Mouse (Mus musculus): ENCODE data around the gene Vmp1.

DNA sequence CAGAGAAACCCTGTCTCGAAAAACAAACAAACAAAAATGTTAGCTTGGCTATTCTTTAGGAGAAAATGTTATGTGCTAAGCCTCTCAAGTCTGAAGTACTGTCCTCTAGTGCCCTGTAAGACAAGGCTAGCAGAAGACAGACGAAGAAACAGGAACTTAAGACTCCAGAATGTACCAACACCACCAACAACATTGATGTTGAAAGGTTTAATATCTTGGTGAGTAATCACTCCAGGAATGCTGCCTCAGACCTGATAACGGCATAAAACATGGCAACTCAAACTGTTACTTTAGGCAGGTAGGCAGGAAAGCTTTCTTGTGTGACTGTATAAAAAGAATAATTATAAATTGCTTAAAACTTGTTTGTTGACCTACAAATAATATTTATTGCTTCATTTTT lies 40.4 kb upstream of the Vmp1 start:
- TF ChIP-seq POLR2A (IDR thresholded peaks at IDR 0.05; ENCODE audit: low read depth, low read length): no peak
- no peak for TF ChIP-seq CTCF (IDR thresholded peaks at IDR 0.05; ENCODE audit: extremely low read depth, insufficient read depth, insufficient read length, insufficient replicate concordance)
